Mouse (Mus musculus) forebrain, embryonic 12.5 days (tissue): Measurements from ENCODE around the gene Slc17a2. TPM values are rescaled to one million over a fixed set of nuclear protein-coding genes. Genes with fewer than 3 reads are reported as not detected.

Experiments
- ATAC-seq: fragments of 200-750 bp; cut with Nextera tagmentation; 2 replicates; pipeline ENCODE4 v1.8.0; 2017; ENCODE audit warnings: moderate TSS enrichment; ENCODE audit not compliant: low FRiP score
- H3K27ac ChIP-seq: fragments of 300-500 bp; sonication (generic); 2 replicates; pipeline ENCODE4 v1.5.1; 2016; ENCODE audit warnings: mild to moderate bottlenecking
- H3K27me3 ChIP-seq: fragments of 300-500 bp; sonication (generic); 2 replicates; pipeline ENCODE4 v1.6.1; 2016; ENCODE audit warnings: mild to moderate bottlenecking
- H3K36me3 ChIP-seq: fragments of 300-500 bp; sonication (generic); replicated peaks from 2 replicates; pipeline ENCODE4 v1.6.1; 2016; ENCODE audit warnings: mild to moderate bottlenecking
- H3K4me1 ChIP-seq: fragments of 300-500 bp; sonication (generic); 2 replicates; pipeline ENCODE4 v1.6.1; 2016
- H3K4me2 ChIP-seq: fragments of 300-500 bp; sonication (generic); 2 replicates; pipeline ENCODE4 v1.6.1; 2016; ENCODE audit warnings: mild to moderate bottlenecking, moderate library complexity
- H3K4me3 ChIP-seq: fragments of 300-500 bp; sonication (generic); replicated peaks from 2 replicates; pipeline ENCODE4 v1.5.1; 2016; ENCODE audit warnings: mild to moderate bottlenecking
- H3K9ac ChIP-seq: fragments of 300-500 bp; sonication (generic); 2 replicates; pipeline ENCODE4 v1.6.1; 2016; ENCODE audit warnings: mild to moderate bottlenecking
- H3K9me3 ChIP-seq: fragments of 300-500 bp; sonication (generic); 2 replicates; pipeline ENCODE4 v1.6.1; 2016
- WGBS: fragments of 180-500 bp; shearing (Covaris S2); methylation state at CpG from one replicate; pipeline ENCODE4 v1.1.7; 2016; 5-methylcytosine and 5-hydroxymethylcytosine counted together
- polyA plus RNA-seq: library from polyadenylated mRNA; unstranded; fragments of >200 nt; fragmentation: Nextera tagmentation; extraction: Ambion mirVana; gene quantifications from 2 replicates; pipeline ENCODE4 v1.2.1, GENCODE M21; 2016

Slc17a2 gene
- polyA plus RNA-seq, 1 experiment from 2014 or later, result not detected

DNA sequence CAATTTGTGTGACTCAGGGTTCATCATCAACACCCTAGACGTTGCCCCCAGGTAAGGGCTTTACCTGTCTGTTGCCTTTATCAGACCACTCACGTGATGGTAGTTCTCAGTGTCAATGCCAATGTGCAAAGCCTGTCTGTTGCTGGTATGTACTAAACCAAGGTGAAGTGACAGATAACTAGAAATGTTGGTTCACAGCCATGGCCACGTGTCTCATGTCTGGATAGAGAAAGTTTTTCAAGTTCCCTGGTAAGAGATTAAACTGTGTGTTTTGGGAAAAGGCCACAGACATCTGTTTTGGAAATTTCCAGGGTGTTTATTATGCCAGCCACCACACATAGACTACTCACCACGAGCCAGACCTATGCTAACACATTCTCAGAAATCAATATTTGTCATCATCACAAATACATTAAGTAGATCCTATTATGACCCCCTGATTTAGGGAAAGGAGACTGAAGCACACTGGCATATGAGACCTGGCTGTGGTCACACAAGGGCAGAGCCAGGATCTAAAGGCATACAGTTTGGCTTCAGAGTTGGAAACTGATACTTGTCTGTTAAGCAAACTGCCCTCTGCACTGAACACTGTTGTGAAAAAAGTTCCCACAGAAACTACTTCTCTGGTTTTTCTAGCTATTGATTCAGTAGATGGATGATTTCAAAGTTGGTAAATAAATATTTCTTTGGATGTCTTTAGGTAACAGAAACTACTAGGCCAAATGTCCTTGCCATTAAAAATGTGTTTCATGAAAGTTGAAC is 13.6 kb downstream of the Slc17a2 start:
- Histone ChIP-seq H3K9me3 (no peaks in the 10 kb centered on the region), H3K36me3 (no peaks in the 10 kb centered on the region), H3K27ac (no peak overlapping the region), H3K27me3 (no peaks in the 10 kb centered on the region), H3K4me2 (no peak overlapping the region), H3K9ac (no peak overlapping the region), H3K4me3 (no peak overlapping the region), H3K4me1 (no peaks in the 10 kb centered on the region)
- ATAC-seq, result no peak
- 76% methylated on average over 4 of the region's 4 CpGs for WGBS

DNA sequence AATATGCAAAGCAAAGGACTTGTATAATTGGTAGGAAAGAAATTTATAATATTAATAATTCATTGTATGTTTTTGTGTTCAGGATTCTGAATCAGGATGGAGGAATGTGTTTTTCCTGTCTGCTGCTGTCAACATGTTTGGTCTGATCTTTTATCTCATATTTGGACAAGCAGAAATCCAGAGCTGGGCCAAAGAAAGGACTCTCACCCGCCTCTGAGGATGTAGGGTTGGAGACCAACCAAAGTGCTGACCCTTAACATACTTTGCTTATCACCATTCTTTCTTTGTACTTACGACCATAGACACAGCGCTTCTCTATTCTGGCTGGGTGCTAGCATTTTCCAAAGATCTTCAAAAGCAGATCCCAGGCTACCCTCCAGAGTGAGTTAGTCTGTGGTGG is 15.4 kb downstream of the Slc17a2 start:
- no peak overlapping the region for H3K4me3 ChIP-seq
- H3K27me3 ChIP-seq, result no peaks in the 10 kb centered on the region
- no peaks in the 10 kb centered on the region for H3K4me1 ChIP-seq
- no peak overlapping the region for H3K9ac ChIP-seq
- H3K27ac ChIP-seq, result no peak overlapping the region
- H3K4me2 ChIP-seq, result no peak overlapping the region
- WGBS, result 82% methylated on average over 3 of the region's 3 CpGs
- no peaks in the 10 kb centered on the region for H3K9me3 ChIP-seq
- no peak for ATAC-seq
- H3K36me3 ChIP-seq, result no peaks in the 10 kb centered on the region

DNA sequence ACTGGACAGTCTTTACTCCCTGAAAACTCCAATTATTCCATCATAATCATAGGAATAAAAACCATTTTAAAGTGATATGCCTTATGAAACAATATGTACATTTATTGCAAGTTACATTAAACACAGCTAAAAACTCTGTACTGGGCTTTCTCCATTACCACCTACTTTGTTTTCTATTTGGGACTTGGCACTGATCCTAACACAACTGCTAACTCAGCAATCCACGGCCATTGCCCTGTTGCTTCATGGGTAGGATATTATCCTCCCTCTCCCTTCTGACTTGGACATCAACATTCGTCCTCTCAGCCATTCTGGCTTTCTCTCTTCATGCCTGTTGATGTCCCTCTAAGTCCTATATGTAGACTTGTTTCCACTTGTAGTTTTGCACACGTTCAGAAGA is 19.8 kb downstream of the Slc17a2 start:
- H3K9ac ChIP-seq, result no peak overlapping the region
- no peak overlapping the region for H3K27ac ChIP-seq
- H3K4me3 ChIP-seq, result no peak overlapping the region
- H3K4me1 ChIP-seq, result no peaks in the 10 kb centered on the region
- H3K9me3 ChIP-seq, result no peaks in the 10 kb centered on the region
- ATAC-seq, result no peak
- no peaks in the 10 kb centered on the region for H3K27me3 ChIP-seq
- H3K4me2 ChIP-seq, result no peak overlapping the region
- H3K36me3 ChIP-seq, result no peaks in the 10 kb centered on the region
- WGBS, result 74% methylated on average over 3 of the region's 3 CpGs

DNA sequence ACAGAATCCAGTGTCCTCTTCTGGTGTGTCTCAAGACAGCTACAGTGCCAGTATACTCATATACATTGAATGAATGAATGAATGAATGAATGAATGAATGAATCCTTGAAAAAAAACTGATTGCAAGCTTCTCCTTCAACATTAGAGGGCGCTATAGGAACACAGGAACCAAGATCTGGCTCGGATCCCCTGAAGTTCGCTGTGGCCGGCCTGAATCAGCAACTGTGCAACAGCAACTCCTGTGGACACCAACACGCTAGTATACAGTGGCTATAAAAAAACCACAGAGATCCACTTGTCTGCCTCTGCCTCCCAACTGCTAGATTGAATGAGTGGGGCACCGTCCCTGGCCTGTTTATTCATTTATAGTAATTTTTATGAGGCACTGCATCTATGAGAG is 26.3 kb downstream of the Slc17a2 start:
- no peaks in the 10 kb centered on the region for H3K36me3 ChIP-seq
- H3K9ac ChIP-seq, result no peak overlapping the region
- H3K27me3 ChIP-seq, result no peaks in the 10 kb centered on the region
- 18% methylated on average over 6 of the region's 6 CpGs for WGBS
- no peaks in the 10 kb centered on the region for H3K4me1 ChIP-seq
- no peak for ATAC-seq
- H3K9me3 ChIP-seq, result no peaks in the 10 kb centered on the region
- no peak overlapping the region for H3K27ac ChIP-seq
- H3K4me3 ChIP-seq, result no peak overlapping the region
- no peak overlapping the region for H3K4me2 ChIP-seq

DNA sequence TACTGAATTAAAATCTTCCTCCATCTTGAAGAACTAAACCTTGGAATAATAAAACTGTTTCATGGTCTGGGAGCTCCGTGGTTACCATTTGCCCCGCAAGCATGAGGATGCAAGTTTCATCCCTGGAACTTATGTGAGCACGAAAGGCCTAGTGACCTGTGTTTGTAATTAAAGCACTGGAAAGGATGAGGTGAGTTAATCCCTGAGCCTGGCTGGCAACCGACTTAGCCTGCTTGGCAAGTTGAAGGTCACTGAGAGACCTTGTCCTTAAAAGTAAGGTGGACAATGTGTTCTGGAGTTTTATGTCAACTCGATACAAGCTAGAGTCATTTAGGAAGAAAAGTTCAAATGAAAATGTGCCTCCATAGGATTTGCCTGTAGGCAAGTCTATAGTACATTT is 28.0 kb downstream of the Slc17a2 start:
- Histone ChIP-seq H3K27ac (no peak overlapping the region), H3K4me2 (no peak overlapping the region), H3K9ac (no peak overlapping the region), H3K4me1 (no peaks in the 10 kb centered on the region), H3K27me3 (no peaks in the 10 kb centered on the region), H3K9me3 (no peaks in the 10 kb centered on the region), H3K36me3 (no peaks in the 10 kb centered on the region), H3K4me3 (no peak overlapping the region)
- ATAC-seq, result no peak
- WGBS, result 86% methylated on average over 5 of the region's 5 CpGs

DNA sequence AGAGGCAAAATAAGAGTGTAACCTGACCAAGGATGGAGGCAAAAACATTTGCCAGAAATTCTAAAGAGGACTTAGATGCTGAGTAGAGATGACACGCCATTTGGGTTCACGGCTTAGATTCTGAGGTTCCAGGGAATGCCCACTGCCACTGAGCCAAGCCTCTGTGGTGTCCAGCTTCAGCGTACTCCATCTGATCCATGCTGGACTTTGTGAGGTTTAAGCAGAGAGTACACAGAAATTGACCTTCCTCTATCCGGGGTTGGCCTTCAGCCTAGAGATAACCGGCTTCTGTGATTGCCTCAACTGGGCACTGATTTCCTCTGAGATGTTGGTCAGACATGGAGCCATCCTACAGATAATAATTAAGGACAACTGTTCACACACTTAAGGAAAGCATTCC is 29.8 kb downstream of the Slc17a2 start:
- Histone ChIP-seq H3K27ac (no peak overlapping the region), H3K4me3 (no peak overlapping the region), H3K9ac (no peak overlapping the region), H3K9me3 (no peaks in the 10 kb centered on the region), H3K27me3 (no peaks in the 10 kb centered on the region), H3K4me1 (no peaks in the 10 kb centered on the region), H3K36me3 (no peaks in the 10 kb centered on the region), H3K4me2 (no peak overlapping the region)
- WGBS, result 92% methylated on average over 5 of the region's 5 CpGs
- no peak for ATAC-seq

DNA sequence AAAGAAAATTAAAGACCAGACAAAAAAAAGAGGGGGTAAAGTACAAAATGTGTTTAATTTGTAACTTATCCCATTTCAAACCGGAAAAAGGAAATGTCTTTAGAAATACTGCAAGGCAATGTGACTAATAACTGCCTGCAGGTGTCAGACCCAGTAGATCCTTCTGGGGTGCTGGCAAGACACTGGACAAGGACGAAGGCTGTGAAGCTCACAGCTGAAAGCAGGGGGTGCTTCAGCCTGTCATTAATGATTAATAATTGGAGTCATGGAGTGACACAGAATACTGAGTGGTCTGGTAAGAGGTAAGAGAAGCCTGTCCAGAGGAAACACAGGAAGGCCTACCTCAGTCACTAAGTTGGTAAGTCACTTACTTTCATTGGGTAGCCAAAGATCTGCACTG is 32.5 kb downstream of the Slc17a2 start, which contains the start of gene Slc17a3:
TSS of gene Slc17a3 (plus strand) at position 127 of the 400 bp plus-strand sequence.
- Histone ChIP-seq H3K27me3 (no peaks in the 10 kb centered on the region), H3K4me1 (no peaks in the 10 kb centered on the region), H3K27ac (no peak within 1 kb of the TSS), H3K36me3 (no peaks in the 10 kb centered on the region), H3K9me3 (no peaks in the 10 kb centered on the region), H3K9ac (no peak within 1 kb of the TSS), H3K4me2 (no peak within 1 kb of the TSS), H3K4me3 (no peak within 1 kb of the TSS)
- ATAC-seq, result no peak
- WGBS, result 85% methylated on average over 2 of the region's 2 CpGs

DNA sequence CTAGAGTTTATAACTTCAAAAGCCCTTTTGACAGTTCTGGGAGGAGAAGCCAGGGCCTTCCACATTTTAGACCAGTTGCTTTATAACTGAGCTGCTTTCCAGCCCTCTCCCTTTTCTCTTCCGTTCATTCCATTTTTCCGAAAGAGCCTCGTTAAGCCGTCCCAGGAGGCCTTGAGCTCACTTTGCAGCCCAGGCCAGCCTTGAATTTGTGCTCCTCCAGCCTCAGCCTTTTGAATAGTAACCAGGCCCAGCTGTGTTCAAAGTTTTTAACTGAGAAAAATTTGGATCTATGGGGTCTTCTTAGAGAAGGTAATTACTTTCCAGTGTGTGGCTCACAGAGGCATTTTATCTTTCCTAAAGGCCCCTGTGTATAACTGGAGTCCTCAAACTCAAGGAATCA is 39.1 kb downstream of the Slc17a2 start:
- Histone ChIP-seq H3K27ac (no peak overlapping the region), H3K9me3 (no peaks in the 10 kb centered on the region), H3K9ac (no peak overlapping the region), H3K4me1 (no peaks in the 10 kb centered on the region), H3K4me2 (no peak overlapping the region), H3K36me3 (no peaks in the 10 kb centered on the region), H3K27me3 (no peaks in the 10 kb centered on the region), H3K4me3 (no peak overlapping the region)
- ATAC-seq, result no peak
- WGBS, result 49% methylated on average over 4 of the region's 4 CpGs

DNA sequence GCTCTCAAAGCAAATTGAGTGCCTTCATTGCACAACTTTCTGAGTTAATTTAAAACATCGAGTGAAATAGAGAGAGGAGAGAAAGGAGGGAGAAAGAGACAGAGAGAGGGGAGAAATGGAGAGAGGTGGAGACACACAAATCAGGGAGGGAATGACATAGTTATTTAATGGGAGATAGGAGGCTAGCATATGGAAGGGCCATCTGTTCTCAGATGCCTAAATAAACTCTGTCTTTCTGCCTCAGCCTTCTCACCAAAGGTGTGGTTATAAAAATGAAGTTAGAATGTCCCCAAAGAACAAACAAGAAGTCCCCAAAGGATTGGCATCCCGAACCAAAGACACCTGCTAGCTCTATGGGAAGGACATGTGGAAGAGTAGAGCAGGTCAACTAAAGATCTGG is 42.5 kb downstream of the Slc17a2 start:
- Histone ChIP-seq H3K4me1 (no peaks in the 10 kb centered on the region), H3K4me2 (no peak overlapping the region), H3K36me3 (no peaks in the 10 kb centered on the region), H3K9me3 (no peaks in the 10 kb centered on the region), H3K9ac (no peak overlapping the region), H3K4me3 (no peak overlapping the region), H3K27ac (no peak overlapping the region), H3K27me3 (no peaks in the 10 kb centered on the region)
- WGBS, result 95% methylated on average over 2 of the region's 2 CpGs
- no peak for ATAC-seq

DNA sequence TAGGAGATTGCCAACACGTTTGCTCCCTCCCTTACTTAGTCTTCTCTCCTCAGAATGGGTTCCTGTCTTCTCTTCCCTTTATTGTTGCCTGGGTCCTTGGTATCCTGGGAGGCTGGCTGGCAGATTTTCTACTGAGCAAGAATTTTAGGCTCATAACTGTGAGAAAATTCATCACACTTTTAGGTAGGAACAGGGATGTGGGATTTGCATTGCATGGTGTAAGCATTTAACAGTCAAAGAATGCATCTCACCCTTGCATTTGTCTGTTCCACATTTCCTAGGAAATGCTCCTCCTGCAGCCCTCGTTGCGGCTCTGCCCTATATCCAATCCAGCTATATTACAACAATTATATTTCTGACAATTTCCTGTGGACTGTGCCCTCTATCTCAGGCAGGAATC is 49.6 kb downstream of the Slc17a2 start:
- Histone ChIP-seq H3K27ac (no peak overlapping the region), H3K4me3 (no peak overlapping the region), H3K27me3 (no peaks in the 10 kb centered on the region), H3K9ac (no peak overlapping the region), H3K36me3 (no peaks in the 10 kb centered on the region), H3K9me3 (no peaks in the 10 kb centered on the region), H3K4me1 (no peaks in the 10 kb centered on the region), H3K4me2 (no peak overlapping the region)
- 75% methylated on average over 3 of the region's 3 CpGs for WGBS
- no peak for ATAC-seq

DNA sequence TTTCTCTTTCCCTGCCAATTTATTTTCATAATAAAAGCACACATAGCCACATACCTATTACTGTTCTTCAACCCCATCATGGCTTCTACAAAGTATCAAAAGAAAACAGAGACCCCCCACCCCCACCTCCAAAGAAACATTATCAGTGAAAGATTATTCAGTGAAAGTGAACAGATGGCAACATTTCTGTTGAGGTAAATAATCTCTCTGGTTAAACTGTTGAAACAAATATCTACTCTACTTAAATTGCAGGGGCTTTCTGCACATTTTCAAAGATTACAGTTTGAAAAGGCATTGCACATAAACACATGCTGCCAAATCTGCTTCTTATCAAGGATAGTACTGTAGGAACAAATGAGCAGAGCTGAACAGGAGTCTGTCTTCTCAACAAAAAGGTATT is 55.0 kb downstream of the Slc17a2 start:
- no peak overlapping the region for H3K9ac ChIP-seq
- no peak for ATAC-seq
- no peak overlapping the region for H3K27ac ChIP-seq
- no peaks in the 10 kb centered on the region for H3K36me3 ChIP-seq
- H3K4me3 ChIP-seq, result no peak overlapping the region
- no peaks in the 10 kb centered on the region for H3K9me3 ChIP-seq
- no peaks in the 10 kb centered on the region for H3K27me3 ChIP-seq
- H3K4me1 ChIP-seq, result no peaks in the 10 kb centered on the region
- H3K4me2 ChIP-seq, result no peak overlapping the region

DNA sequence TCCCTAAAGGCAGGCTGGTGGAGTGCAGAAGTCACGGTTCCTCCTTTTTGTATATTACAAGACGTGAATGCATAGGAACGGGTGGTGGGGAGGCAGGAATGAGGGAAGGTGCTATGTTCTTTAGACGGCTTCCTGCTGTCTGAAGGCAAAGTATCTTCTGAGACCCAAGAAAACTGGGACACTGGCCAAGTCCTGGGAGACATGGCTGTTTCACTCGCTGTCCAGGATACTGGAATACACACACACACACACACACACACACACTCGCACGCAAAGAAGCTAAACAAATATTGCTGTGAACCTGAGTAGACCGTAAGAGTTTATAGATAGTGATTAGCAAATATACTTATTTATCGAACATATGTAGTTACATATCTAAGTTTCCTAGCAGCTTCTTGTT is 57.9 kb downstream of the Slc17a2 start:
- H3K27ac ChIP-seq, result no peak overlapping the region
- no peaks in the 10 kb centered on the region for H3K27me3 ChIP-seq
- H3K36me3 ChIP-seq, result no peaks in the 10 kb centered on the region
- no peaks in the 10 kb centered on the region for H3K9me3 ChIP-seq
- H3K9ac ChIP-seq, result no peak overlapping the region
- ATAC-seq, result no peak
- no peaks in the 10 kb centered on the region for H3K4me1 ChIP-seq
- H3K4me2 ChIP-seq, result no peak overlapping the region
- WGBS, result 84% methylated on average over 9 of the region's 9 CpGs
- H3K4me3 ChIP-seq, result no peak overlapping the region

DNA sequence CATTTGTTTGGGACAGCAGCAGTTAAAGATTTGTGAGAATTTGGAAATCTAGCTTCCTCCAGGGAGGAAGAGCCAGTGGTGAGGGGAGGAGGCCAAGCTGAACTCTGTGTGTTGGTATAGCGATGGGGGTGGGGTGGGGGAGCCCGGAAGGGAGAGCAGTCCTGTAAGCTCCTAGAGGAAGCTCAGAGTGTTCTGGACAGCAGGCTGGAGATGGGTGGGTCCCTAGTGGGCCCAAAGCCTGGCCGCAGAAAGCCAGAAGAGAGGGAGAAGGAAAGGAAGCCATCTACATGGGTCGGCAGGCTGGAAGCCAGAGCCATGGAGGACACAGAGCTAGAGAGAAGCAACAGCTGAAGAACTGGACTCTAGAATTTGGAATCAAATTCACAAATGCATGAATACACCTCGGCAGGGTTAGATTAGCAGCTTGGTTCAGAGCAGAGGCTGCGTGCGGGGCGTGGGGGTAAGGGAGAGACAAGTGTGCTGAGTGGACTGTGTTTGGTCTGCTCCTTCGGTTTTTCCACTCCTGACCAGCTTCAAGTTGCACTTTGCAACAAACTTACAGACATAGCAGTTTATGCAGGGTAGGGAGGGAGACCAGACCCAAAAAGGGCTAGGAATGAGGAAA is 59.4 kb downstream of the Slc17a2 start:
- no peak overlapping the region for H3K27ac ChIP-seq
- no peaks in the 10 kb centered on the region for H3K27me3 ChIP-seq
- H3K4me1 ChIP-seq, result no peaks in the 10 kb centered on the region
- no peak overlapping the region for H3K4me2 ChIP-seq
- no peak overlapping the region for H3K4me3 ChIP-seq
- 83% methylated on average over 9 of the region's 9 CpGs for WGBS
- no peak overlapping the region for H3K9ac ChIP-seq
- no peak for ATAC-seq
- no peaks in the 10 kb centered on the region for H3K9me3 ChIP-seq
- H3K36me3 ChIP-seq, result no peaks in the 10 kb centered on the region
